Mouse (Mus musculus): ENCODE results near the gene Sos1. TPM values are rescaled to one million over a fixed set of nuclear protein-coding genes. Genes with fewer than 3 reads are reported as not detected.
A peak's percentile ranks its signal among the peaks of the same experiment; 100 is the strongest.

Gene Sos1
- total RNA-seq, 2 experiments from 2014 or later, result 6.1 to 17.2 TPM

DNA sequence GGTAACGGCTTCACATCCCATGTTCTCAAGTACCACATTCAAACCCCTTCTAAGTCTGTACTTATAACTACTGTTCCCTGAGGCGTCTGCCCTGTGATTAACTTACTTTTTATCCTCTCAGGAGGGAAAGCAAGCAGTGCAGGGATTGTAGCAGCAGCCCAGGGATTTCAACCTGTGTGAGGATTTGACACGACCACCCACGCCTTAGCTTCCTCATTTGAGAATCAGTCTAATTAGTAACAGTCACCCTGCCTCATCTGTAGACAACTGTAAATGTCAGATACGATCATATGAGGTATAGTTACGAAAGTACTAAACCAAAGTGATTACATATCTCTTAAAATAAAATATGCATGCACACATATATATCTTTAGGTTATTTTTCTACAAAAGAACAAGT lies 15.9 kb upstream of the Sos1 start:
- ATAC-seq (ENCODE audit: poor library complexity, severe bottlenecking), result no peak; the same call in 1 of the 2 replicates

DNA sequence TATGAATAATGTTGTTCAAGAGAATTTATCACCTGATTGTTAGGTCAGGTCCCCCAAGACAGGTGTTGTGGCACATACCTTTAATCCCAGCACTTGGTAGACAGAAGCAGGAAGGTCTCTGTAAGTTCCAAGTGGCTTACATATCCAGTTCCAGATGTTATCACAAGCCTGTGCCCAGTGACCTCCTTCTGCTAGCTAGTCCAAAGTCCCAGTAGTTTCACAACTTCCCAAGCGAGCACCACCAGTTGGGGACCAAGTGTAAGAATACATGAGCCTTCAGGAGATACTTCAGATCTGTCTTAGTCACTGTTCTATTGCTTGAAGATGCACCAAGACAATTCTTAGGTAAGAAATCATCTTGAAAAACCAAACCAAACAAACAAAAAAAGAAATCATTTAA lies 13.6 kb upstream of the Sos1 start:
- ATAC-seq (ENCODE audit: poor library complexity, severe bottlenecking), result no peak

DNA sequence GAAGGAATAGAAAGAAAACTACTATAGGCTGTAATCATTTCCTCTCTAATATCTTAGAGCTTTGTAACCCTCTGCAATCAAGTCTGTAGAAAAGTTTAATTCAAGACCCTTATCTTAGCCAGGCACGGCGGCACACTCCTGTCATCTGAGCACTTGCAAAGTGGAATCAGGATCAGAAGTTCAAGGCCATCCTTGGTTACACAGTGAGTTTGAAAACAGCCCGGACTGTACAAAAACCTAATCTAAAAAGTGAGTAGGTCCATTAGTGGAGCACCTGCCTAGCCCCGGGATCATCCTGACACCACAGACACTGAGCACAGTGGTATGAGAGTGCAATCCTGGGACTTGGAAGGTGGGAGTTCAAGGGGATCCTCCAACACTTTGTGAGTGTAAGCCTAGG lies 12.6 kb upstream of the Sos1 start:
- no peak for ATAC-seq (ENCODE audit: poor library complexity, severe bottlenecking)

DNA sequence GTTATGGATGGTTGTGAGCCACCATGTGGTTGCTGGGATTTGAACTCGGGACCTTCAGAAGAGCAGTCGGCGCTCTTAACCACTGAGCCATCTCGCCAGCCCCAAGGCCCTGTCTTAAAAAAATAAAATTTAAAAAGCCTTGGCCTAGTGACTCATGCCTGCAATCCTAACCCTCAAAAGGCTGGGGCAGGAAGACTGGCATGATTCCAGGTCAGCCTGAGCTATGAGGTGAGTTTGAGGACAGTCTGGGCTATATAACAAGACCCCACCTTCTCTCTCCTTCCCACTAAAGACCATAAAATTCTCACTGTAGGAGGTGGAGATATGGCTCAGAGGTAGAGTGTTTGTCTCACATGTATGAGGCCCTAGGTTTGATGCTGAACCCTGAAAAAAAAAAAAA lies 12.0 kb upstream of the Sos1 start:
- ATAC-seq (ENCODE audit: poor library complexity, severe bottlenecking), result no peak

DNA sequence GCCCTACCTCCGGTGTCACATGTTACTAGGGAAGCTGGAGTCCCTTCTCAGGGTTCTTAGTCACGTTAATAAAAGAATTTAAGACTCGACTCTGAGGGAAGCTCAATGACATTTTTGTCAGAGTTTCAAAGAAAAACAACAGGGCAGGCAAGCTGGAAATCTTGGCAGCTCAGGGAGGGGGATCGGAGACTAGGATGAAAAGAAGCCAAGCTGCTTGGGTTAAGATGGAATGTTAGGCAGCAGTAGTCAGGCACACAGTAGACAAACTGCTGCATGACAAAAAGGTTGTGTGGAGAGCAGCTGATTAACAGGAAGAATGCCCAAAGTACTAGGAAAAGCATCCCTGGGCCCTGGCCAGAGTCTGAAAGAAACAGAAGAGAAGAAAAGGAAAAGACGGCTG lies 9.9 kb upstream of the Sos1 start:
- ATAC-seq (ENCODE audit: poor library complexity, severe bottlenecking), result no peak

DNA sequence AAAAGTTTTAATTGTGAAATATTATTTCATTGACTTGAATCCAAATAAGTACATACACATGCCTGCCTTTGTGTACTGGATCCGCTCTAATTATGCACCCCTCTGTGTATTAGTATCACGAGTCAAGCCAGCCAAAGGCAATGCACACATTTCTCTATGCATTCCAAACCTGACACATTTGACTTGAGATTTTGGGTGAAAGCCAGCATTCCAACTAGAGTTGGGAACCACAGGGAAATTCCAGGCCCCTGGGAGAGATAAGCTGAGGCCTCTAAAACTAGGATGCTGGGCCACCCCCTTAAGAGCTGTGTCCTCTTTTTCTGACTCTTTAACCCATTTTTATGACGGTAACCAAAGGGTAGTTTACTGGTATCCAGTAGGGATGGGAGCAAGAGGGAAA lies 8.7 kb upstream of the Sos1 start:
- ATAC-seq (ENCODE audit: poor library complexity, severe bottlenecking), result no peak

DNA sequence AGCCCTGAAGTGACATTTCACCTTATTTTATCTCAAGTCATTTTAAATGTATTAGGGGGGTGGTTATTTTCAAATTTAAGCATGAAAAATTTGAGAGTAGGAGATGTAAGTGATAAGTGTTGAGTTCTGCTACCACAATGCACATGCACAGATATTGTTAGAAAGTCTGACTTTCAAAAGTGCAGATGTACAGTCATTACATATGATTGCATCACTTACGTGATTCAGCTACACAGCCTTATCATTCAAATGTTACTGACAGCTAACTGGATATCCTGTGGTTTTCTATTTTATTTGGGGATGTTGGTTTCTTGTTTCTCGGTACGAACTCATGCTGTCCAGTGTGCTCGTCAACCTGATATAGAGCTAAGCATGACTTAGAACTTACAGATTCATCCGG lies 4.9 kb upstream of the Sos1 start:
- no peak for ATAC-seq (ENCODE audit: poor library complexity, severe bottlenecking)

DNA sequence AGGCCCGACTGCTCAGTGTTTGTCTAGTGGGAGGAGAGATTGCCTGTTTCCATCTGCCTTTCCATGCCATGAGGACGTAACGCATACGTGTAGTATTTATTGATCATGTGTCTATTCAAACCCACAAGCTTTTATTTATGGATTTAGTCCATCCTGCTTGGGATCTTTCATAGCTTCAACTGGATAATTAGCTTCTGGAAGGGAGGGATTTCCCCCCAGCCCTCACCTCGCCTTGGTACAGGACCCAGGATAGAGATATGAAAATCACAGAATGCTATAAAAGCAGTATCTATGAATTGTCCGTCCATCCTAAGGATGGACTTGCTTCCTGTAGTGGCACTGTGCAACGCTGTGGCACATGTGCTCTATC lies 587 bp upstream of the Sos1 start:
- no peak for ATAC-seq (ENCODE audit: poor library complexity, severe bottlenecking)

DNA sequence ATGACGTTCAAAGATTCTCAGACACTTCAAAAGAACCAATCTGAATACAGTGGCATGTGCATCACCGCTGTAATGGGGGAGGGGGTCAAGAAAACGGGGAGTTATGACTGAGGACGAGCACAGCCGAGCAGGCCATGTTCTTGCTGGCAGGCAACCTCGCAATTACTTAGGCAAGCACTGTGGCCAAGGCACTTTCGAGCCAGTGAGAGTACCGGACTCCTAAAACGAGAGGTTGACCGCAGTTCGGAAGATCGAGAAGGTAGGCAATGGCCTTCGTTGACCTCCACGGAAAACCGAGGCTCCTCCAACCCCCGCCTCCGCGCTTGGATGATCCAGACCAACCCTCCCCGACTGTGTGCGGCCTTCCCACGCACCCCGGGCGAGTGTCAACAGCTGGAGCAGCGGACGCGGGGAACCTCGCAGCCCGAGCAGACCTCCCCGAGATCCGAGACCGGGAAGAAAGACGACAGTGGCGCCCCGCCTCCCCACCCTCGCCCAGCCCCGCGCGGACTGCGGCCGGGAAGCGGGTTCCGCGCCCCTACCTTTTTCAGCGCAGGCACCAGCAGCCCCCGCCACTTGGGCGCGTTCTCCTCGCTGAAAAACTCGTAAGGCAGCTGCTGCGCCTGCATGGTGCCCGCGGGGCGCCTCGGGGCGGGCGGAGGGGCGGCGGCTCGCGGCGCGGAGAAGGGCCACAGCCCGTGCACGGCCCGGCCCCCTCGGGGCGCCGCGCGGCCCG lies 790 bp downstream of the Sos1 start:
- ATAC-seq (ENCODE audit: poor library complexity, severe bottlenecking), result peak; percentile 33

DNA sequence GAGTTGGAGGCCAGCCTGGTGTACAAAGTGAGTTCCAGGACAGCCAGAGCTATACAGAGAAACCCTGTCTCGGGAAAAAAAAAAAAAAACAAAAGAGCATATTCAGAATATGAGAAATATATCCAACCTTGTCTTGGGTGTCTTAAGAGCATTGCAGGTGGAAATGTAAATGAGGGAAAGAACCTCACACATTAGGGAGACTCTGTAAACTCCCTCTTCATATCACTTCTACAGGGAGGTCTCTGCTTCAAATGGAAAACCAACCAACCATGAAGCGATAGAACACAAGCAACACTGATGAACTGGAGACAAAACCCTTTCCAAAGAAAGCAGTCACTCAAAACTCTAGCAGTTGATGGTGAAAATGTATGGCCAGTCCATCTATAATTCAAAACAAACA lies 2.6 kb downstream of the Sos1 start:
- no peak for ATAC-seq (ENCODE audit: poor library complexity, severe bottlenecking)

DNA sequence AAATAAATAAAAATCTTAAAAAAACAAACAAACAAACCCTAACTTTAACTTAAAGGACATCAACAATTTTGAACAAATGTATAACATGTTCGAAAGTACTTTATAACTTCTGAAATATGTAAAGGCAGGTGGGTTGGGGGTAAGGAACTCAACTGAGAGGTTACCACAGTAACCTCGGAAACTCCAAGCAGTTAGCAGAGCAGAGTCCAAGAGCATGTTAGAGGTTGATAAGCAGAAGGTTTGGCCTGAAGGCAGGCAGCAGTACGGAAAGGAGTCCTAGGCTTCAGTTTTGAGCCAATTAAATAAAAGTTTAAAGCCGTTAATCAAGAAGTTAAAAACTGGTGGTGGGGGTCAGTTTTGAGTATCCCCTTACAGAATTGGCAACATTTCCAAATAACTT lies 3.8 kb downstream of the Sos1 start:
- no peak for ATAC-seq (ENCODE audit: poor library complexity, severe bottlenecking)

DNA sequence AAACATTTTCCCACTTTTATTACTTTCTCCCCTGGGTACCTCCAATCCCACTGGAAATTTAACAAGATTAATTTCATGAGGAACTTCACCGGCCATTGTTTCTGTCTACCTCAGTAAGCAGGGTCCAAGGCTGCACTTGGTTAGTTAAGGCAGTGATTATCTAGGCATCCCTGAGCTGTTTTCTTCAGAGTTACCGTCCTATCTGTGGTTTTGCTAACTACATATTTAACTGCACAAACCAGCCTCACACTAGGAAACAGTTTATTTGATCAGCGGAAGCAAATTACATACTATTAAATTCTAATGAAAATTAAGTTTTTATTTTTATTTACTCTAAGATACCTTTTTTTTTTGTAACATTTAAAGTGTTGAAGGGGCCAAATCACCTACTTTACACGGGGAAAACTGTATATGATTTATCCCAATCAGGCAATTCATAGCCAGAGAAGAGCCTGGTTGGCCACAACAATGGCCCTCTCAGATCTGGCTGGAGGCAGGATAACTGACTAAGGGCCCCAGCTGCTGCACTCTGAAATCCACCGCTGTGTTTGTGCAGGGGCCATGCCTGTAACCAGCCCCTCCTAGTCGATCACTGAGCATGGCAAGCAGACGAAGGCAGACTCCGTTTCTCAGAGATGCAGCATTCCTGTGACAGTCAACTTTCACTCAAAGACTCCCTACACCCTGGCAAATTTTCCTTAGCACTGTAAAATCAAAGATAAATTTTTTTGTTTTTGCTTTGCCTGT lies 9.0 kb downstream of the Sos1 start:
- no peak for ATAC-seq (ENCODE audit: poor library complexity, severe bottlenecking)

DNA sequence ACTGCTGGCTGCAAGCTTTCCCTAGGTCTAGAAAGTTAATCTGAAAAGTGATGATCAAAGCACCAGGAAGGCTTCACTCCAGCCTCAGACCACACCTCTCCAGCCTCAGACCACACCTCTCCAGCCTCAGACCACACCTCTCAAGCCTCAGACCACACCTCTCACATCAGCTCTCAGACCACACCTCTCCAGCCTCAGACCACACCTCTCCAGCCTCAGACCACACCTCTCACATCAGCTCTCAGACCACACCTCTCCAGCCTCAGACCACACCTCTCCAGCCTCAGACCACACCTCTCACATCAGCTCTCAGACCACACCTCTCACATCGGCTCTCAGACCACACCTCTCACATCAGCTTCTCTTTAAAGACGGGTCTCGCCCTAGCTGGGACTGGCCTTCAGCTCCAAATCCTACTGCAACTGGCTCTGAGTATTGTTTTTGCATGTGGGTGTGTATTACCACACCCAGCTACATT lies 11.8 kb downstream of the Sos1 start:
- ATAC-seq (ENCODE audit: poor library complexity, severe bottlenecking), result peak; percentile 99

DNA sequence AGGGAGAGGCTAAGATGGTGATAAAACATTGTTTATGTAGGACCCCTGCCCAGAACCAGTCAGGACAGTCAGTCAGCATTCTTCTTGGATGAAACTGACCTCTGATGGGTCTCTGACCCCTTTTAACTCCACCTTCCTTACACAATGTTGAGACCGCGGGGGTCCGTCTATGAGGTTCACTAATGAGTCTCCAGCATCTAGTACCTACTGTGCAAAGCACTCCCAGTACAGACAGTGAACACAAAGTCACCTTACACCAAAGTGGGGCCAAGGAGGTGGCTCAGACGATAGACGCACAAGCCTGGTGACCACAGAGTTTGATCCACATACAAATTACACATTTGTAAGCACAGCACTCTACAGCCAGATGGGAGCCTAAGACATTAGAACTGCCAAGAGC lies 20.0 kb downstream of the Sos1 start:
- ATAC-seq (ENCODE audit: poor library complexity, severe bottlenecking), result no peak

DNA sequence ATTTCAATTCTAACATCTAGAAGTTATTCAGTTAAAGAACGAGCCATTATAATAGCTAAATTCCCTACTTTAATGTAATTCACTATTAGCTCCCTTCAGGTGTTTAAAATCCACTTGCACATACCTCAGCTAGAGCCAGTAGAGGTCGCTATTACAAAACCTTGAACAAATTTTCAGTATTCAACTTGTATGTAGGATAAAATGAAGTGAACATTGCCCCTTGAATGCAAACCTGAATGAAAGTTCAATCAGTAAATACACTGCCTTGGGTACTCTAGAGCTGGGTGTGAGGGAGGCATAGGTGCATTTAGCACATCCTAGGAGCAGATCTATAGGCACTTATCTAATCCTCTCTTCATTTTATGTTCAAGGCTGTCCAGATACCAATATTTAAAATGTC lies 24.6 kb downstream of the Sos1 start:
- peak; percentile 75 for ATAC-seq (ENCODE audit: poor library complexity, severe bottlenecking)

DNA sequence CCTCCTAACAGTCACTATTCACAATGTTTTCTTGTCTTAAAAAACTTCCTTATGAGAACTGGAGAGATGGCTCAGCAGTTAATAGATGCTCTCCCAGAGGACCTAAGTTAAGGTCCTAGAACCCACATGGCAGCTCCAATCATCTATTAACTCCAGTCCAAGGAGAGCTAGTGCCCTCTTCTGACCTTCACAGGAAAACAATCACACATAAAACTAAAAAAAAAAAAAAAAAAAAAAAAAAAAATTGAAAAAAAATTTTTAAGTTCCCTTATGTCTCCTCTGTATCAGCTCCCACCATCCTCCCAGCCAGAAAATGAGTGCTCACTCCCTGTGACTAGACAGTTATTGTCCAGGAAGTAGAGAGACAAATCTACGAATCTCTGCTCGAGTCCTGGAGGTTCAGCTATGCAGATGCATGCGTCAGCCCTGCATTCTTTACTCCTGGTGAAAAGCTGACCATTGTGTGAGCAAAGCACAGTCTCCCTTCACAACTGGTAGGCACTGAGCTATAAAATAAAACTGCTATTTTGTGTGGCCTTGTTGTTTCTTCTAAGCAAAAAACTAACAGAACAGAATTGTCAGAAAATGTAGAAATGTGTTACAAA lies 29.7 kb downstream of the Sos1 start:
- ATAC-seq (ENCODE audit: poor library complexity, severe bottlenecking), result no peak

DNA sequence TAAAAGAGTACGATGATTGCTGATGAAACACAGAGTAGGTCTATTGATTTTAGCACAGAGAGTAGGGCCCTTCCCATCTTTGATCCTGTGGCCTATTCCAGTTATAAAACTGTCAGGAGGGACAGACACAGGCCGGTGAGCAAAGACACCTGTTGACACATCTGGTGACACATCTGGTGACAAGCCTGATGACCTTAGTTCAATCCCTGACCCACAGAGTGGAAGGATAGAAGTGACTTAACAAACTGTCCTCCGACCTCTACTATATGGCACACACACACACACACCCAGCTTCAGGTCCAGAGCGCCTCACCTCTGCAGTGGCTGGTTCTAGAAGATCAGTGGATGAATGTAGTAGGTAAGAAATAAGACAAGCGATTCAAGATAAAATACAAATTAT lies 33.8 kb downstream of the Sos1 start:
- no peak for ATAC-seq (ENCODE audit: poor library complexity, severe bottlenecking)

DNA sequence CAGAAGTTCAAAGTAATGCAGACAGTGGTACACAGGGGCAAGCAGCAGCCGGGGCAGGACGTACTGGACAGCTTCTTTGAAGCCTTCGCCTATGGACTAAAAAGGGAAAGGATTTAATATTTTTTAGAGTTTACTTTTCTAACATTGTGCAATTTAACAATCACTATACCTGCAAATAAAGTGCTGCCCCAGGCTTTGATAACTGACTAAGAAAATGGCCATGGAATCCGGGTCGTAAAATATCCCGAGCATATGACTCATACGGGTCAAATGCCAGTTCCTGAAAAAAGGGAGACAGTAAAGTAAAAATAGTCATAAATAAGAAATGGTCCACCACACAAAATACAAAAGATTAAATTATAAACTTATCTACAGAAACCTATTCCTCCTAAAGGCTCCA lies 34.8 kb downstream of the Sos1 start:
- no peak for ATAC-seq (ENCODE audit: poor library complexity, severe bottlenecking)

DNA sequence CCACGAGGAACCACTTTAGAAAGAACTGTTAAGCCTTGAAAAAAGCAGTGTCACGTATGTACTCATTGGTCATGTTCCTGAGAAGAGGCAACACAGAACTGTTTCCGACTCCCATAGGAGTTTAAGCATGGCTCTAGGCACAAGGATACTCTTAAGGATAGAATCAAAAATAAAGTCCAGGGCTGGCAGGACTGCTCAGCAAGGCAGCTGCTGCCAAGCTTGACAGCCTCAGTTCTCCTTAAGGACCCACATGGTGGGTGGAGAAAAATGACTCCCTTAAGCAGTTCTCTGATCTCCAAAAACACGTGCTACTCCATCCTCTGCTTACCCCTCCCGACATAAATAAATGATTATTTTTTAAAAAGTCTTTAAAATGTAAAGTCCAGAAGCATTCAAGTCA lies 44.6 kb downstream of the Sos1 start:
- no peak for ATAC-seq (ENCODE audit: poor library complexity, severe bottlenecking)

DNA sequence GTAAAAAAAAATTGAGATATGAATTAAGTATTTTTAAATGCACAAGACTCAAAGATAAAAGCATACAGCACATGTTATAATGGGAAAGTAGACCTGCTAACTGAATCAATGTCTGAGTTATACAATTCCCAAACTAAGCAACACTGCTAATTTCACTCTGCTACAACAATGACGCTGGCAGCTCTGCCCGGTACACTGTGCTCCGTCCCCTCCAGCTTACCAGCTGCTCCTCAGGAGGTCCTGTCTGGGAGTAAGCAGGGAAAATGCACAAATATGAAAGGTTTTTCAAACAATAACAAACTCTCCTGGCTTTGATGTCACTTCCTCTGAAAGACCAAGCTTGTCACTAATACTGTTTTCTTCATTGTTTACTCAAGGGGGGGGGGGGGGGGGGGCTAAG lies 45.8 kb downstream of the Sos1 start:
- no peak for ATAC-seq (ENCODE audit: poor library complexity, severe bottlenecking)

DNA sequence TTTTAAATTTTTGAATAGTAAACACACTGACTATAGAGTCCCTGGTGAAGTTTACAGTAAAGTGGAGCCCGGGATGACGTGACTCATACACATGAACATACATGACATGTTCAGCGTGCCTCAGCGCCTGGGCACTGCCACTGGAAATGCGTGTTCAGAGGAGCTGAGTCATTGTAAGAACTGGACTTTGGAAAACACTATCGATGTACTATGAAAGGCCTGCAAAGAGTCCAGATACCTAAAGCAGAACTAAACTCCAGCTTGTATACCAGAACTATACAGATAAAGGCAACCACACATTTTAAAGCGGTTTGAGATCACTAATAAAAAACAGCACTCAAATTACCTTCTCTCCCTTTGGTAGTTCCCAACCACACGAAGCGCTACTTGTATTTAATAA lies 48.3 kb downstream of the Sos1 start:
- no peak for ATAC-seq (ENCODE audit: poor library complexity, severe bottlenecking)

DNA sequence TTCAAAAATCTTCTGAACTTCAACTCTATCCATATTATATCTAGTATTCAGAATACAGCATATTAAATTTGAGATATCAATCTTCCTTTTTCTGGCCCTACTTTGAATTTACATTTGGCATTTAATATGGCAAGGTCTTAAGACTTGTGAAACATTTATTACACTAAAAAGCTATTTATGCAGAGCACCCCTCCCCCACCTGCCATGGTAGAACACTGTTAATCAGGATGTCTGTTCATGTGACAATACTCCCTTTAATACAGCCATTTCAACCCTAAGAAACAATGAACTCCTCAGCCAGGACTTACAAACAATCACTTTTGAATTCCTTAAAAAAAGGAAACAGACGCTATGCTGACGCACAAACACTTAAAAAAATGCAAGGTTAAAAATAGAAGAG lies 52.3 kb downstream of the Sos1 start:
- ATAC-seq (ENCODE audit: poor library complexity, severe bottlenecking), result no peak
